Mouse (Mus musculus) small intestine, adult 2 months (tissue): ENCODE results near the gene Pcsk4.

Experiments
- CTCF ChIP-seq: fragments of 200-500 bp; IDR thresholded peaks from 2 replicates; pipeline ENCODE4 v1.5.1; 2012; ENCODE audit warnings: low read depth, mild to moderate bottlenecking, control low read depth, inconsistent platforms, low read length, moderate library complexity, mixed read lengths; ENCODE audit not compliant: insufficient replicate concordance, insufficient read length; ENCODE audit errors: extremely low read depth
- POLR2A ChIP-seq: fragments of 200-500 bp; IDR thresholded peaks from 2 replicates; pipeline ENCODE4 v1.6.1; 2012; ENCODE audit warnings: low read depth, mild to moderate bottlenecking, control low read depth, inconsistent platforms, low read length, moderate library complexity

GRCm38 (mm10) chr10:80315315-80315714, 14.0 kb downstream of the Pcsk4 start:
- TF ChIP-seq POLR2A: no peak
- TF ChIP-seq CTCF: no peak
